Mouse (Mus musculus) heart, adult 11 months (tissue): Measurements from ENCODE around the gene Aox4.

ENCODE experiments used
- DNase-seq: peaks from one replicate; pipeline ENCODE4 v3.0.0; 2022

Gene Aox4

GRCm38 (mm10) chr1:58210203-58210602 is at the start of gene Aox4:
Gene Aox4, plus strand, starts transcription at chr1:58210397.
- DNase-seq = no peak

GRCm38 (mm10) chr1:58169893-58170292 is 40.3 kb upstream of the Aox4 start:
- DNase-seq = no peak

- peak; percentile 54 for DNase-seq
These were observed 21.6 kb upstream of the Aox4 start for GRCm38 (mm10) chr1:58188514-58189175.

GRCm38 (mm10) chr1:58194317-58194716 is 15.9 kb upstream of the Aox4 start:
- no peak for DNase-seq

GRCm38 (mm10) chr1:58194988-58195387 is 15.2 kb upstream of the Aox4 start:
- DNase-seq = peak; percentile 2

- DNase-seq = peak; percentile 57
These were observed 14.7 kb upstream of the Aox4 start for GRCm38 (mm10) chr1:58195541-58195940.

GRCm38 (mm10) chr1:58197023-58197422 is 13.2 kb upstream of the Aox4 start:
- peak; percentile 73 for DNase-seq

- DNase-seq = peak; percentile 56
These were observed 11.8 kb upstream of the Aox4 start for GRCm38 (mm10) chr1:58198386-58198785.

- no peak for DNase-seq
These were observed 2.6 kb downstream of the Aox4 start for GRCm38 (mm10) chr1:58212805-58213204.

- DNase-seq = no peak
These were observed 3.6 kb downstream of the Aox4 start for GRCm38 (mm10) chr1:58213838-58214237.

GRCm38 (mm10) chr1:58215353-58215752 is 5.2 kb downstream of the Aox4 start:
- no peak for DNase-seq

- DNase-seq = no peak
These were observed 5.8 kb downstream of the Aox4 start for GRCm38 (mm10) chr1:58215956-58216532.

- DNase-seq = peak; percentile 39
These were observed 10.9 kb downstream of the Aox4 start for GRCm38 (mm10) chr1:58221070-58221469.

GRCm38 (mm10) chr1:58221879-58222278 is 11.7 kb downstream of the Aox4 start:
- peak; percentile 83 for DNase-seq

GRCm38 (mm10) chr1:58228086-58228485 is 17.9 kb downstream of the Aox4 start:
- peak; percentile 52 for DNase-seq

- DNase-seq = peak; percentile 51
These were observed 18.7 kb downstream of the Aox4 start for GRCm38 (mm10) chr1:58228916-58229315.

- DNase-seq = peak; percentile 45
These were observed 19.6 kb downstream of the Aox4 start for GRCm38 (mm10) chr1:58229774-58230173.

GRCm38 (mm10) chr1:58230542-58230941 is 20.3 kb downstream of the Aox4 start:
- DNase-seq = peak; percentile 36

- DNase-seq = peak; percentile 39
These were observed 25.2 kb downstream of the Aox4 start for GRCm38 (mm10) chr1:58235405-58235804.

- DNase-seq = peak; percentile 79
These were observed 27.5 kb downstream of the Aox4 start for GRCm38 (mm10) chr1:58237527-58238299.

- peak; percentile 33 for DNase-seq
These were observed 28.2 kb downstream of the Aox4 start for GRCm38 (mm10) chr1:58238440-58238839.

GRCm38 (mm10) chr1:58238961-58239360 is 28.8 kb downstream of the Aox4 start:
- peak; percentile 80 for DNase-seq

GRCm38 (mm10) chr1:58240347-58240746 is 30.1 kb downstream of the Aox4 start:
- DNase-seq = no peak

- DNase-seq = no peak
These were observed 34.3 kb downstream of the Aox4 start for GRCm38 (mm10) chr1:58244487-58244886.
